Mouse (Mus musculus) urinary bladder, postnatal 4 days (tissue): ENCODE measurements around the gene Gm20838.
"Not testable (repeated sequence)": the region's sequence is repeated elsewhere in the genome, so short reads cannot be mapped to it uniquely, and the experiment has no call there.

Experiments used
- DNase-seq, 2 experiments: peaks; one replicate each; pipeline ENCODE4 v3.0.0; 2021 to 2022; ENCODE audit warnings: low spot score in 2 of 2

Gene Gm20838

DNA sequence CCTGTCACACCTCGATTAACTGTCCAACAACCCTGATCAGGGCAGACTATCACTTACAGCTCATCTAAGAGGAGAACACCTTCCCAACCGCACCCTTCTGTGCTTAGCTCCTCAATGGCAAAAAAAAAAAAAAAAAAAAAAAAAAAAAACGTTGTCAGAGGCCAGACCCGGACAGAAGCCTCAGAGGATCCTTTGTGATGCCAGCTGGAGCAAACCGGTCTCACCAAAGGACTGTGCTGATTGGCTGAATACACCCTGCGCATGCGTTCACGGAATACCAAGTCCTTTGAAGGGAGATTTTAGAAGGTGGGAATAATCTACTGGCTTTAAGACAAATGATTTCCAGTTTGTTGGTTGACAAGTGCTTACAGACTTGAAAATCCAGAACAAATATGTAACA lies at the start of gene Gm20838:
Gene Gm20838 (minus strand): TSS at position 101 of the 400 bp plus-strand sequence.
- not testable (repeated sequence) for DNase-seq
